Mouse (Mus musculus) megakaryocyte, embryonic 14.5 days (primary cell): ENCODE results near the gene Gm11437.

Experiments
- FLI1 ChIP-seq: IDR thresholded peaks from 2 replicates; pipeline ENCODE4 v1.6.1; 2012; ENCODE audit warnings: low read length, inconsistent platforms, mixed read lengths
- GATA1 ChIP-seq: IDR thresholded peaks from 3 replicates; pipeline ENCODE4 v1.6.1; 2012; ENCODE audit warnings: mixed read lengths, low read length, inconsistent platforms, borderline replicate concordance

DNA sequence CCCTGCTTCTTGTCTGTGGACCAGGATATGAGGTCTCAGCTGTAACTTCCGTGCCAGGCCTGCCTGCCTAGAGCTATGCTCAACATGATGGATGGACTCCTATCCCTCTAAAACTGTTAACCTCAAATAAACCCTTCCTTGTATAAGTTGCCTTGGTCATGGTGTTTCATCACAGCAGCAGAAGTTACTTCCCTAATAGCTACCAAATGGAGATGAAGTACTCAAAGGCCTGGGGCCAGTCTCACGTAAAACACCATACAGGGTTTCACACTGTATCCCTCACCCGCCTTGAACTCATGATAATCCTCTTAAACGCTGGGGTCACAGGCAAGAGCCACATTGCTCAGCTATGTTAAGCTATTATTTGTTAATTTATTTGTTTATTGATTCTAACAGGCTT is 49.8 kb downstream of the Gm11437 start:
- TF ChIP-seq GATA1: no peak
- TF ChIP-seq FLI1: no peak
